Mouse (Mus musculus): Measurements from ENCODE around the gene Olfr666.
"Not testable (repeated sequence)": the region's sequence is repeated elsewhere in the genome, so short reads cannot be mapped to it uniquely, and the experiment has no call there.

Gene Olfr666

DNA sequence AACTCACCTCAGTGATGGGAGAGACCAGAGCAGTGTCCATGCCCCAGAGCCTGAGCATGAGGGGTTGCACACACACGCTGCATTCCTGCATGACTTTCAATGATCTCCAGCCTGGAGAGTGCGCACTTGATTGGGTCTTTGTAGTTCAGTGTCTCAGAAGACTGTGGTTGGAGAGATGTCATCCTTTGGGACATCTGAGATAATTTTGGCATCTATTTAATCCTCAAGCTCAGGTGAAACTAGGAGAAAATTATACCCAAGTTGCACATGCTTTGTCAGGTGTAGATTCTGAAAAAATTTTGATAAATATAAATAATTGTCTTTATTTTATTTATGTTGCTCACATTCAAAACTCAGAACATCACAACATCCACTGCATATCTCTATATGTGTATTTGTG lies at the start of gene Olfr666:
Olfr666 (minus strand) TSS at position 101 of the 400 bp plus-strand sequence.
- in situ Hi-C loops (cut with MboI; ENCODE audit: low pct_unique_long_range_greater_than_20kb in 1 of 2, low sequenced_read_pairs in 2 of 2, unreplicated experiment in 1 of 2): no loop called here

DNA sequence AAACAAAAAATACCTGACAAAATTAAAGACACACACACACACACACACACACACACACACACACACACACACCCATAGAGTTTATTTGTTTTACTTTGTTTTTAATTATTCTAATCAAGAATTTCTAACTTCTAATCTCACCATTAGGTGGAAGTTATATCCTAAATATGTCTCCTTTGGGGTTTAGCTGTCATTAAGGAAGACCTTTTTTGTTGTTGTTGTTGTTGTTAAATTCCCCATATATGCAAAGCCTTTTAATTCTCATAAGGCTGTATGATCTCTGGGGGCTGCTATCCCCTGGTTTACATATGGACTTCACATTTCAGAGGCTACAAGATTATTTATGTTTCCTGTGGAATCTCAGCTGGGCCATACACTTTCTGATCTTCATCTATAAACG lies 38.2 kb upstream of the Olfr666 start, which contains the start of gene Olfr669:
Olfr669 (plus strand) TSS at position 301 of the 400 bp plus-strand sequence.
- in situ Hi-C loops (cut with MboI; ENCODE audit: low pct_unique_long_range_greater_than_20kb in 1 of 2, low sequenced_read_pairs in 2 of 2, unreplicated experiment in 1 of 2): no loop called here

DNA sequence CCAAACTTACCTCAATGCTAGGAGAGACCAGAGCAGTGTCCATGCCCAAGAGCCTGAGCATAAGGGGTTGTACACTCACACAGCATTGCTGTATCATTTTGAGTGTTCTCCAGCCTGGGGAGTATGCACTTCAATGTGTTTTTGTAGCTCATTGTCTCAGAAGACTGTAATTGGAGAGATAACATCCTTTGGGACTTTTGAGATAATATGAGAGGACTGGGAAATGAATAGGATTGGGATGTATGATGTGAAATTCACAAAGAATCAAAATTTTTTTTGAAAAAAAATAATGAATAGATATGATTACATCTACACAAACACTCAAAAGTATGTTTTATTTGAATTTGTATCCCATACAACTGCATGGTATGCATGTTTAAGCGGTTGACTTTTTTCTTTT lies 32.2 kb upstream of the Olfr666 start, which contains the start of gene Olfr668:
Olfr668 (minus strand) TSS at position 101 of the 400 bp plus-strand sequence.
- in situ Hi-C loops (cut with MboI; ENCODE audit: low pct_unique_long_range_greater_than_20kb in 1 of 2, low sequenced_read_pairs in 2 of 2, unreplicated experiment in 1 of 2): no loop called here

DNA sequence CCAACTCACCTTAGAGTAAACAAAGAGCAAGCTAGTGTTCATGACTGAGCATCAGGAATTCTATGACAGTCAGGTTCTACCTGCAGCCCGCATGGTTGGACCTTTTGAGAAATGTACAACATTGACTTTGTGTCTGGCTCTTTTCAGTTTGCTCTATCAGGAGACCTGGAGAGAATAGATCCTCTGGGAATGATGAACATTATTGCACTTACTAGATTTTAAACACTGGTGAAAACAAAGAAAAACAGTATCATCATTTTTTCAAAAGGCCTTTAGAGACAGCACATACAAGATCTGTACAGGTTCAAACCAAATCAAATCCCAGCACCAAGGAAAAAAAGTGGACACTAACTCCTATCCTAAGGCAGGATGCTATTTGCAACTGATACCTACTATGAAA lies 25.6 kb upstream of the Olfr666 start, which contains the start of gene Olfr667:
Olfr667 (minus strand) TSS at position 101 of the 400 bp plus-strand sequence.
- in situ Hi-C loops (cut with MboI; ENCODE audit: low pct_unique_long_range_greater_than_20kb in 1 of 2, low sequenced_read_pairs in 2 of 2, unreplicated experiment in 1 of 2): no loop called here

DNA sequence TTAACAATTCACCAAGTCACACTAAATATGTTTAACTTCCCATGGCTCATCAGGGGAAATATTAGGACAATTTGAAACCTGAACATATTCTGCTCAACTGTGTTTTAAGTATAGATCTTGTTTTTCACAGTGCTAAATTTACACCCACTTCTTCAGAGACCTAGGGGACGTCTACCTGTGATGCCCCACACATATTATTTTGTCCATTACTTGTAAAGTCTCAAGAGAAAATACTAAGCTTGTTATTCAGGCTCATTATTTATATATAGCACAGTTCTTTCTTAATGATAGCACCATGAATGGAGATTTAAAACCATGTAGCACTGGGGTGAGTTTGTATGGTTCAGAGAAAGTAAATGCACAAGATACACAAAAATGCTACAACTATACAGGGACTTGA lies 18.0 kb downstream of the Olfr666 start, which contains the start of gene Olfr665:
Olfr665 (plus strand) TSS at position 301 of the 400 bp plus-strand sequence.
- in situ Hi-C loops (cut with MboI; ENCODE audit: low pct_unique_long_range_greater_than_20kb in 1 of 2, low sequenced_read_pairs in 2 of 2, unreplicated experiment in 1 of 2): no loop called here

DNA sequence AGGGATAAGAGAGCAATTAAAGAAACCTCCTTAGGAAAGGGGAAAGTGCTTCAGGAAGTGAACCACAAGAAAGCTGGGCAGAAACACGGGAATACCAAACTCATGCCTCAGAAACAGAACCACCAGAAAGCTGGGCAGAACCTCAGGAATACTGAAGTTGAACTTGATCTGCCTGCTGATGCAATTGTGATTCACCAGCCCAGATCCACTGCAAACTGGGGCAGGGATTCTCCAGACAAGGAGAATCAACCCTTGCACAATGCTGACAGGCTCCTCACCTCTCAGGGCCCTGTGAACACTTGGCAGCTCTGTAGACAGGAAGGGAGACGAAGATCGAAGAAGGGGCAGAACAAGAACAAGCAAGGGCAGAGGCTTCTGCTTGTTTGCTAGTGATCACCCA lies 34.4 kb downstream of the Olfr666 start:
- in situ Hi-C loops (cut with MboI; ENCODE audit: low pct_unique_long_range_greater_than_20kb in 1 of 2, low sequenced_read_pairs in 2 of 2, unreplicated experiment in 1 of 2): no loop called here

DNA sequence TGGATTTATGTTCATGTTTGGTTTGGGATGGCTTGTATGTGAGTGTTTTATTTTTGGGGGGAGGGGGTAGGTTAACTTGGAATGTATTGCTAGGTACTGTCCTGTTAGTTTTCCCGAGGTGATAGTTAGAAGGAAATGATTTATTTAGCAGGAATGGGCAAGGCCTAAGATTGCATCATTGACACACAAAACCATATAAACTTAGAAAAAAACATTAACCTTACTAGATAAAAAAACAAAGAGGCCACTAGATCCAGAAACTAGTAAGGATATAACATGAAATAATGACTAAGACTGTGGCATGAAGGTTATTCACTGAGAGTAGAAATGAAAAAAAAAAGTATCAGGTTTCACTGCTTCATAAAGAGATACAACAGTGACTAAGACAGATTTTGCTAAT lies 38.1 kb downstream of the Olfr666 start:
- in situ Hi-C loops (cut with MboI; ENCODE audit: low pct_unique_long_range_greater_than_20kb in 1 of 2, low sequenced_read_pairs in 2 of 2, unreplicated experiment in 1 of 2): no loop called here

DNA sequence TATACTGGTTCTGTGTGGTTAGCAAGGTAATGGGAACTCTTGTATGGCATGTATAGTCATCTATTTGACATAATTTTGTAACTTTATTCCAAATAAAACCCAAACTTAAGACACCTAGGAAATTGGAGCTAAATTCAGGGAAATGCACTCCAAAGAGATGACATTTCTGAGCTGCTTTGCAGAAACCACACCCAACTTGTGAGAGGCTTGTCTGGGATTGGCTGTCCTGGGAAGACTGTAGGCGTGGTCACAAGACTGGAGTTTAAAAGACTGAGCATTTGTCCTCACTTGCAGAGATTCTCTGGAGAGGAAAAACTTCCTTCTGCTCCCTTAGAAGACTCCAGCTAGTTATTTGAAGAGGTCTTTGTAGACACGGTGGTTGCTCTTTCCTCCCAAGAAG lies 39.0 kb downstream of the Olfr666 start, which contains the start of gene Usp17la:
Usp17la (plus strand) TSS at position 301 of the 400 bp plus-strand sequence.
- in situ Hi-C loops (cut with MboI; ENCODE audit: low pct_unique_long_range_greater_than_20kb in 1 of 2, low sequenced_read_pairs in 2 of 2, unreplicated experiment in 1 of 2): not testable (repeated sequence)

DNA sequence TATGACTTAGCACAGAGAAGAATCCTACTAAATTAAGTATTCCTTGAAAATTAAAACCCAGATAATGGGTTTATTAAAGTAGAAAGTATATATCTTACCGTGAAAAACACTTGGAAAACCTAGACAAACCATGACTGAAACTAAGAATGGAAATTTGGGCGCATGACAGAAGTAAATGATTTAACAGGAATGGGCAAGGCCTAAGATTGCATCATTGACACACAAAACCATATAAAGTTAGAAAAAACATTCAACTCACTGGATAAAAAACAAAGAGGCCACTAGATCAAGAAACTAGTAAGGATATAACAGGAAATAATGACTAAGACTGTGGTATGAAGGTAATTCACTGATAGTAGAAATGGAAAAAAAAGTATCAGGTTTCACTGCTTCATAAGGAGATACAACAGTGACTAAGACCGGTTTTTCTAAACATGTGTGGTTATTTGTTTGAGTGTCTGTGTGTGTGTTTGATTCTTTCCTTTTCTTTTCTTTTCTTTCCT lies 40.5 kb downstream of the Olfr666 start:
- in situ Hi-C loops (cut with MboI; ENCODE audit: low pct_unique_long_range_greater_than_20kb in 1 of 2, low sequenced_read_pairs in 2 of 2, unreplicated experiment in 1 of 2): no loop called here

DNA sequence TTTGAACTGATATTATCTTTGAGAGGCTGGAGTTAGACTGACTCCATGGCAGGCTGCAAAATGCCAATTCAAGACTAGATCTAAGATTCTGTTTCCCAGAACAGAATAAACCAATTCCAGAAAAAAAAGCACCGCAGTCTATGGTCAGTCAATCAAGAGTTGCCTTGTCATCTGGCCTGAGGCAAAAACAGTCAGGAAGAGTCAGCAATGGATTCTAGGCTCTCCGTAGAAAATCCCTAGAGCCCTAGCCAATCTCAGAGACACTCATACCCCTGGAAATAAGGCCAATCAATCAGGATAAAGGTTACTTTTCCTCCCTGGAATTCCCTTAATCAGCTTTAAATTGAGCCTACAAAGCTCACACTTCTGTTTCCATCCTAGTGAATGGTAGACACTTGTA lies 44.2 kb downstream of the Olfr666 start:
- in situ Hi-C loops (cut with MboI; ENCODE audit: low pct_unique_long_range_greater_than_20kb in 1 of 2, low sequenced_read_pairs in 2 of 2, unreplicated experiment in 1 of 2): not testable (repeated sequence)

DNA sequence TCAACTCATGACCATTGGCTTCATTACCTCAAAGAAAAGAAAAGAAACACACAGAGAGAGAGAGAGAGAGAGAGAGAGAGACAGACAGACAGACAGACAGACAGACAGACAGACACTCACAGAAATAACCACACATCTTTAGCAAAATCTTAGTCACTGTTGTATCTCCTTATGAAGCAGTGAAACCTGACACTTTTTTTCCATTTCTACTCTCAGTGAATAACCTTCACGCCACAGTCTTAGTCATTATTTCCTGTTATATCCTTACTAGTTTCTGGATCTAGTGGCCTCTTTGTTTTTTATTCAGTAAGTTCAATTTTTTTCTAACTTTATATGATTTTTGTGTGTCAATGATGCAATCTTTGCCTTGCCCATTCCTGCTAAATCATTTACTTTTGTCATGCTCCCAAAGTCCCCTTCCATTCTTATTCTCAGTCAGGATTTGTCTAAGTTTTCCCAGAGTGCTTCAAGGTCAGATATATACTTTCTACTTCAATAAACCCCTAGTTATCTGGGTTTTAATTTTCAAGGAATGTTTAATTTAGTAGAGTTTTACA lies 51.9 kb downstream of the Olfr666 start:
- in situ Hi-C loops (cut with MboI; ENCODE audit: low pct_unique_long_range_greater_than_20kb in 1 of 2, low sequenced_read_pairs in 2 of 2, unreplicated experiment in 1 of 2): no loop called here

DNA sequence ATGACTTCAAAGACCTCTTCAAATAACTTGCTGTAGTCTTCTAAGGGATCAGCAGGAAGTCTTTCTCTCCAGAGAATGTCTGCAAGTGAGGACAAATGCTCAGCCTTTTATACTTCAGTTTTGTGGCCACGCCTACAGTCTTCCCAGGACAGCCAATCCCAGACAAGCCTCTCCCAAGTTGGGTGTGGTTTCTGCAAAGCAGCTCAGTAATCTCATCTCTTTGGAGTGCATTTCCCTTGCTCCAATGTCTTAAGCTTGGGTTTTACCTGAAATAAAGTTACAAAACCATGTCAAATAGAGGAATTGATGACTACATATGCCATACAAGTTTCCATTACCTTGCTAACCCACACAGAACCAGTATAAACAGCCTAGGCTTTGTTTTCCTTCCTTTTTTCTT lies 53.2 kb downstream of the Olfr666 start, which contains the start of gene Usp17lb:
Usp17lb (minus strand) TSS at position 101 of the 400 bp plus-strand sequence.
- in situ Hi-C loops (cut with MboI; ENCODE audit: low pct_unique_long_range_greater_than_20kb in 1 of 2, low sequenced_read_pairs in 2 of 2, unreplicated experiment in 1 of 2): no loop called here
